Mouse (Mus musculus): ENCODE measurements around the gene Rft1.

Rft1 gene

DNA sequence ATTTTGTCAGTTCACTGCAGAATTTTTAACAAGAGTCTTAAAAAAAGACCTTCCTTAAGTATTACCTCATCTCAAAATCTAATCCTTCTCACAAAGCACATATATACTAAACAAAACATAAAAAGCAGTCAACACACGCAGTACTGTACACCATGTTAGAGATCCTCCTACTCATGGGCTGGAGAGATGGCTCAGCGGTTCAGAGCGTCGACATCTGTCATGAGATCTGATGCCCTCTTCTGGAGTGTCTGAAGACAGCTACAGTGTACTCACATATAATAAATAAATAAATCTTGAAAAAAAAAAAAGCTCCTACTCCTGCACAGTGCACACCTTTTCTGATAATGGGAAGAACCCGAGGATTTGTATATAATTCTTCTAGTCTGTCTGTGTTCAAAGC lies 68.2 kb downstream of the Rft1 start:
- DNase-seq (ENCODE audit: low spot score in 2 of 2) = no peak

DNA sequence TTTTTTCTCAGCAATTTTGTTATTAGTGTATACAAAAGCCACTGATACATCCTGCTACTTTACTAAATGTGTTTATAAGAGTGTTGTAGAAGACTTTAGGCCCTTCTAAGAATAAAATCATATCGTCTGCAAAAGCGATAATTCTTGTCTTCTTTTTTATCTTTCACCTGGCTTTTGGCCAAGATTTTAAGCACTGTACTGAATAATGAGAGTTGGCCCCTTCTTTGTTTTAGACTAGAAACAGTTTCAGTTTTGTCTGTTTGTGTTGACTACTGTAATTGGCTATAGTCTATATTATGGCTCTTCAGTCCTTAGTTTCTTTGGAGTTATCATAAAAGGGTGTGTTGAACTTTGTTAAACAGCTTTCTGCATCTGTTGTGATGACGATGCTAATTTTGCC lies 77.7 kb downstream of the Rft1 start:
- DNase-seq (ENCODE audit: low spot score in 2 of 2) = no peak

DNA sequence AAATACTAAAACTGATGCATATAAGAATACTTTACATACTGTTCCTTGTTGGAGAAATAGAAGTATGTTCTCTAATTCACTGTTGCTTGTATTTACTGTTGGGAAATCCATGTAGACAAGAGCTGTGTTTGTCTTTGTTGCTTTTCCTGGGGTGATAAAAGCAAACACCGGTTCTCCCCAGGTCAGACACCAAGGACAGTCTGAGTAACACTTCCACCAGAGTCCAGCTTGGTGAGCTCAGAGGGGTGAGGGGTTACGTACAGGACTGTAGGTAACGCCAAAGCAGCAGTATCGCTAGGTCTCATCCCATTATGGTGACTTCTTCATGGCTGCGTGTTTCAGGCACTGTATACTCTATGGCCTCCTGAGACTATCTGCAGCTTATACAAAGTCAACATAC lies 80.5 kb downstream of the Rft1 start:
- DNase-seq (ENCODE audit: low spot score in 2 of 2) = no peak

DNA sequence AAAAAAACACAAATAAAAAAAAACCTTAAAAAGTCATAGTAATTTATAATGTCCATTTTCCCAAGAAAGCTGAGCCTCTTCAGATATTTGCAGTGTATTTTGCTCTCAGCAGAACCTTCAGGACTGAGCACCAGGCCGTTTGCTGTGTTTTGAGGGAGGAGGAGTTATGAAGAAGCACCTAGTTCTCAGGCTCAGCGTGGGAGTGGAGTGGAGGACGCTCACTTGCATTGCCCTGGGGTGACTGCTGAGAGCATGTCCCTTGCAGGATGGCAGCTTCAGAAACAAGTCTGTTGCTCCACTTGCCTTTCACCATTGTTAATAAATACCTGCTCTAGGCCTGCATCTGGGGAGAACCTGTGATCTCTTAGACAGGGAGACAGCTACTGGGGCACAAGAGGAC lies 81.7 kb downstream of the Rft1 start:
- no peak for DNase-seq (ENCODE audit: low spot score in 2 of 2)

DNA sequence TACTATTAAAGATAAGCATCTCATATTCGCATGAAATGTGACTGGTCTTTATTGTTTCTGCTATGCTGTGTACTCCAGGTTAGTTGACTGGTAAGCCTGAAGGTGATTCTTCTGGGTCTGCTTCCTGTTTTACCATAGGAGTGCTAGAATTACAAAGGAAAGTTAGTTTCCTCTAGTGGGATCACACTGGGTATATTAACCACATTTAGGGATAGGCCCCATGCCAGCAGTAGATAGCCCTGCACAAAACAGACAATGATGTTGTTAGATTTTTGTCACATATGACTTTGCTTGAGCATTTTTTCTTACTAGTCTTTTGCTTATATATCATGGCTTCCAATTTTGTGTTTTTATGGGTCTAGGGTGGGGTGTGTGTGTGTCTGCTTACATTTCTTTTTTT lies 82.3 kb downstream of the Rft1 start:
- DNase-seq (ENCODE audit: low spot score in 2 of 2) = no peak

Data from frontal cortex, postnatal 36 days (tissue).